Mouse (Mus musculus) heart, adult 8-10 months (tissue): ENCODE data around the gene Plpp3. TPM values are rescaled to one million over a fixed set of nuclear protein-coding genes. Genes with fewer than 3 reads are reported as not detected.

Experiments
- DNase-seq: peaks from one replicate; pipeline ENCODE4 v3.0.0; 2022; ENCODE audit warnings: low spot score
- total RNA-seq, 4 experiments: library from RNA; stranded (reverse); gene quantifications; 2 replicates each; pipeline ENCODE4 v1.2.4; 2022

Plpp3 gene
- total RNA-seq, 4 experiments from 2014 or later = 51.8 to 58.4 (median 54.5) TPM

DNA sequence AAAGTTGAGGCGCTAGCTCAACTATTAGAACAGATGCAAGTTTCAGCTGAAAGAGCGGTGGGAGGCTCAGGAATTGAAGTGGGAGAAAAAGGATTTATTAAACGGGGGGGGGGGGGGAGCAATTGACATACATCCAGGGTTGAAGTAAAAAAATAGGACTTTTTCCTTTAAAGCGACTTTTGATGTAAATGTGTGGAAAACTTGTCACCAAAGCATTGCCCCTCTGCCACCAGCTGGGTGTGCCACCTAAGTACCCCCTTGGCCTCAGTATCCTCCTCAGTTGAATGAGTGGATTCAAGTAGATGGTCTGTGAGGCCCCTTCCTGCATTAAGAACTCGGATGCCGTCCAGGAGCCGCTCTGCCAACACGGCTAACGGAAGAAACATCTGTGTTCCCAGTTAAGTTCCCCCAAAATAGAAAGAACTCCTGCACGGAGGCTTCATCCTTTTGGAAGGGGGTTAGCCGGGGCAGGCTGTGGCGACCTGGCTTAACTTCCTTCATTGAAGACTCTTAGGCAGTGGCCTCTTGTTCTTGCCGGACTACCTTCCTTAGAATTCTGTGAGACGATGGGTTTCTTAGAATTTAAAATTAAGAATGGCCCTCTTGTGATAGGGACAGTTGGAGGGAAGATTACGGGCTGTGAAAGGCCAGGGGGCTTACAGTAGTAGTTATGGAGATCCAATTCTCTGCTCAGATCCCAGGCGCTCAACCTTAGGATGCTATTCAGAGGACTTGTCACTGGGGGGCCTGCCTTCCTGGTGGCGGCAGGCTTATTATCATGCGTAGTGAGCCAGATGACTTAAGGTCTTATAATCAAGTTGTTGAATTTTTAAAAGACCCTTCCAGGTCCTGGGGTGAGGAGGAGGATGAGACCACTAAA, 1.7 kb downstream of the Plpp3 start:
- DNase-seq = peak; percentile 56

GRCm38 (mm10) chr4:105159531-105159870, 2.4 kb downstream of the Plpp3 start:
- DNase-seq = no peak

- DNase-seq = no peak
These were observed 3.3 kb downstream of the Plpp3 start for GRCm38 (mm10) chr4:105160470-105160869.

GRCm38 (mm10) chr4:105162014-105162413, 4.9 kb downstream of the Plpp3 start:
- no peak for DNase-seq

DNA sequence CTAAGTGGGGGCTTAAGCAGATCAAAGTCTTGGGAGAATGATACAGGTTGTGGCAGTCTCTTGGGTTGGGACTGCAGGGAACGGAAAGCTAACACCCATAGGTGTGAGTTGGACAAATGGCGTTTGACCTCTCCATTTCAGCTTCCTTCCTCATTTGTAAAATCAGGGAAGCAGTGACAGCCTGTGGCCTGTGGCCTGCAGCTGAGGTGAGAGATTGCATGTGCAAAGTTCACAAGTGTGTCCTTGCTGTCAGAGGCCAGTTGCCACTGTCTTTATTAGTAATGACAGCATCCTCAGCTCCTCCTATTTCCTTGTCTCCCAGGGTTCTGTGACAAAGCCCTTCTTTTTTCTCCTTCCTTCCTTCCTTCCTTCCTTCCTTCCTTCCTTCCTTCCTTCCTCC, 5.5 kb downstream of the Plpp3 start:
- no peak for DNase-seq

DNA sequence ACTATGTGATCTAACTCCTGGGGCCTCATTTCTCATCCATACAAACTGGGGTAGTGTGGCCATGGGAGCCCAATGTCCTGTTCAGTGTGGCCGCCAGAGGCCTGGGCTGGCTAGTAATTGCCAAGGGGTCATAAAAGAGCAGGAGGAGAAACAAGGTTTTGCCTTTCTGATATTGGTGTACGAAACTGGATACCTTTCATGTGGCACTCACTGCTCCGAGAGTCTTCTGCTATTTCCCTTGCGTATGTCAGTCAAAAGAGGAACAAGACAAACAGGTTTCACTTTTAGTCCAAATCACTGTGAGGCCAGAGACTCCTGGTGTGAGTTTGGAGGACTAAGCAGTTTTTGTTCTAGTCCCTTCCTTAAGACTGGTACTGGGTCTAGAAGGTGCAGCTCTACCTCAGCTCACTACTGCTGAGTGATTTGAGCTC, 6.8 kb downstream of the Plpp3 start:
- DNase-seq = no peak

- no peak for DNase-seq
These were observed 7.8 kb downstream of the Plpp3 start for GRCm38 (mm10) chr4:105164952-105165351.

- DNase-seq = no peak
These were observed 12.0 kb downstream of the Plpp3 start for GRCm38 (mm10) chr4:105169093-105169571.

GRCm38 (mm10) chr4:105169826-105170810, 13.0 kb downstream of the Plpp3 start:
- DNase-seq = no peak

DNA sequence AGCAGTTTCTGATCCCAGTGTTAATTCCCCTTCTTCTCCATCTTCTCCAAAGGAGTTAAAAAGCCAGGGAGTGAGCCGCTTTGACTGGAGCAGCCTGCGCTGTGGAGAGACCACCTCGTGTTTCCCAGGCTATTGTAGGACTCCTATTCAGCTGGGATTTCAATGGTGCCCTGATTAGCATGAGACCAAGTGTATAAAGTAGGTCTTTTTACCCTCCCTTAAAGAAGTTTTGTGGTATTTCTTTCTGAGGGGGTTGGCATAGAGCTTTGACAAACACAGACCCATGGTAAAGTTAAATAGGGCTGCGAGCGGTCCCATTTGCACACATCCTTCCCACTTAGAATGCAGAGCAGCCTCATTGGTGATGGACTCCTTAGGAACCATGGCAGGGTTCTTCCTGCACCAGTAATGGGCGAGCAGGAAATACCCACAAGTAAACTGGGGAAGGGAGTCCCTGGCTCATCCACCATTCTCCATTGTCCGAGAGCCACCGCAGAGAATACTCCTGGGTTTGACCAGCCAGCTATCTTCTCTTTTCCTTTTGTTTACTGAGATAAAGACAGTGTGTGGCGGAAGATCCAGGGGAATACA, 13.8 kb downstream of the Plpp3 start:
- DNase-seq = no peak

- no peak for DNase-seq
These were observed 14.3 kb downstream of the Plpp3 start for GRCm38 (mm10) chr4:105171432-105171831.

DNA sequence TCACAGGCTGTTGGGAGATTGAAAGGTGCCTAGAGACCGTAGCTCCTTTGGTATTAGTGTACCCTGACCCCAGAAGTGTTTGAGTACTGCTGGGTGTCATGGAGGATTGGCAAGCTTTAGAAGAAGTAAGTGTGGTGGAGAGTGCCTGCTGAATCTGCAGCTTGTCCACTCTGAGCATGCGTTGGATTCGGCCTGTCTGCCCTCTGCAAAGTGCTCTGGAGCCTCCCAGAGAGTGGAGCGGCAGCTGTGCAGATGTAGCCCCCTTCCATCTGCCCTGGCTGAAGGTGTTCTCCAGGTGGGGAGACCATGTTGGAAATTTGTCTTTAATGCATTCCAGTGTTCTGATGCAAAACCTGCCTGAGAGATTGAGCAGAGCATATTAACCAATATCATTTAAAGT, 17.6 kb downstream of the Plpp3 start:
- no peak for DNase-seq

DNA sequence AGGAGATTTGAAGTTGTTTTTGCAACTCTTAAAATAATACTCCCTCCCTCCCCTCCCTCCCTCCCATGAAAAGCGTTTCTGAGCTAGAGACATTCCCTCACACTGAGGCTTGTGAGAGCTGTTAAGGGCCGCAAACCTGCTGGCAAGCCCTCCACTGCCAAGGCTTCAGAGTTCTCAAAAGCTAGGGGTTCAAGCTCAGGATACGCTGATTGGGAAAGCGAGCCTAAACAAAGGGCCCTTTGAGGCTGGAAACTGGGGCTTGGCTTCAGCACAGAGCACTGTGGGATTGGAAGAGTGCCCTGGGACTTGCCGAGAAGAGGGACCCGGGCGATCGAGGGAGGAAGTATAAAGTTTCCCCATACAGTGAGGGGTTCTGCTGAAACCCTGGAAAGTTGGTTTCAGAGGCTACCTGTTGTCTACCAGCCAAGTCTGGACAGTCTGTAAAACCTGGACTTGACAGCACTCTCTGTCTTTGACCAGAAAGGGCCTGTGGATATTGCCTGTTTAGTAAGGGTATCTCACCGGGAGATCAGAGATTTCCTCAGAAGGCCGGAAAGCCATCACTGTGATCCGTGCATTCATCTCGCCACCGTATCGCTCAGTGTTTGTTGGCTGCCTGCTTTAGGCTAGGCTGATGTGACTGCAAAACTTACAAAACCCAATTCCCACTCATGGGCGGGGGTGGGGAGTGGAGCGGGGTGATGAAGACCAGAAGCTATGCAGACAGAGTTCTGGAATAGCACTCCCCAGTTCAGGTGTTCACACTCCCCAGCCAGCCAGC, 18.3 kb downstream of the Plpp3 start:
- peak; percentile 38 for DNase-seq

DNA sequence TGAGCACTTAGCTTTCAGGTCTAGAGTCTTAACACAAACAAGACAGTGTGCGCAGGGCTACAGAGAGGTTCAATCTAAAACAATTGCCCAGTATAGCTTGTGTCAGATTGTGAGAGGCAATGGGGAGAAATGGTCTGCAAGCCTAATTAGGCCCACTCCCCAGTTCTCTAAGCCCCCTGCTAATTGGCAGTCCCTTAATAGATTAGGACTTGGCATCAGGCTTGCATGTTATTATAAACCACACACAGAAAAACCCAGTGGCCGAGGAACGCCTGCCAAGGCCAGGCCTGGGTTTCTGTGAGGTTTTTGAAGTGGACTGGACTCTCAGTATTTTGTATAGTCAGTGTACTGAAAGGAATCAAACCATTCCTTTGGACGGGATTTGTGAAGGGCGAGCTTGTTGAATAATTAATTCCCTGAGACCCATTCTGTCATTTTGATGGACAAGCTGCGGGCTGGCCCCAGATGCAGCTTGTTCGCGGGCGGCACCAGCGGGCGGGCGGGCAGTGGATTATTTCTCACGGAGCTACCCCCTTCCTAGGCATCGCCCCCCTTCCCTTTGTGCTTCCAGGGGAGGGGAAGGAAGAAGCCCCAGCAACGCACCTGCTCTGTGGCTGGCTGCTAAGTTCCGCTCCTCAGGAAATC, 24.0 kb downstream of the Plpp3 start:
- no peak for DNase-seq

DNA sequence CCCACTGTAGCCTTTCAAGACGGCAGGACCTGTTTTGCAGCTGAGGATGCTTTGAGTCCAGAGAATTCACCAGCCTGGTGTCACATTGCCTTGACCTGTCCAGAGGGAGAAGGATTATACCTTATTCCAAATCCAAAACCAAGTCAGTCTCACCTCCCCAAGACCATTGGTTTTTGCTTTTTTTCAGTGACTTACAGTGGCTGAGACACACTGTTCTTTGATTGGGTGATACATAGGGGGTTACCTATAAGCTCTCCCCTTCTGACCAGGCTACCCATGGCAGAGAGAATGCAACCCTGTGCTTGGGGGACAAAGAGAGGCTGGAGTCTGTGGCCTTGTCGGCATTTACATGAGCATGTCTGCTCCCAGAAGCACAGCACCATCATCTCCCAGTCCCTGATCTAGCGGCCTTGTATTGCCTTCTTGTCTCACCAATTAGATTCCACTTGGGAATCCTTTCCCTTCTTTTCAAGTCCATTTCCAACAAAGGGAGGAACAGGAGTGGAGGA, 24.6 kb downstream of the Plpp3 start:
- DNase-seq = no peak

DNA sequence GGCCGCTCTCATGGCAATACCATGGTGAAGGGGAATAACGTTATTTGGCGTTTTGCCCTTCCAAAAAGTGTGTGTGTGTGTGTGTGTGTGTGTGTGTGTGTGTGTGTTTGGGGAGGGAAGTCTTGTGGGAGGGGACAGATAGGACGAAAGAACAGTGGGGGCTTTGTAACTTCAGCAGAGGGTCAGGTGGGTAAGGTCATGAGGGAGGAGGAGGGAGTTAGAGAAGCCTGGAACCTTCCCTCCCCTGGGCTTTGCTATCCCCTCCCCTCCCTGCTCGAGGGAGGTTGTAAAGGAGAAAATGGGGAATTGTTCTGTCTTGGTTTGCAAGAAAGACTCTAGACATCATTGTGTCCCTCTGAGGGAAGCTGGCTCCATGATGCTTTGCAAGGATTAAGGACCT, 25.1 kb downstream of the Plpp3 start:
- no peak for DNase-seq

- peak; percentile 31 for DNase-seq
These were observed 27.3 kb downstream of the Plpp3 start for GRCm38 (mm10) chr4:105184490-105184889.

- DNase-seq = no peak
These were observed 27.8 kb downstream of the Plpp3 start for GRCm38 (mm10) chr4:105184924-105185323.

DNA sequence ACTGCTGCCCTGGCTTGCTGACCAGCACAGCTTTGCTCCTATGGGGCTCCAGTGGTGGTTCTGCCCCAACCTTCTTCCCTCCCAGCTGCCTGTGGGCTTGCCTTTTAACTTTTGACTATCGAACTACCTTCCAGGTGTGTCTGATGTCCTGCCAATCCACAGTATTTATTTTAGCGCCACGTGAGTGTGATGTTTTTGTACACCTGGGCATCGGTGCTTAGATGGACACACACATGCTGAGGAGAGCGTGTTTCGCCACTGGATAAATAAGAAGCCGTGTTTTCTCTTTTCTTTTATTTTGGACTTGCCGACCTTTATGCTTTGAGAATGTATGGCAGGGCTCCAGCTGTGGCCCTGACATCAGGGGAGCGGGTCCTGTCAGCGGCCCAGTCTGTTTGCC, 29.5 kb downstream of the Plpp3 start:
- no peak for DNase-seq

DNA sequence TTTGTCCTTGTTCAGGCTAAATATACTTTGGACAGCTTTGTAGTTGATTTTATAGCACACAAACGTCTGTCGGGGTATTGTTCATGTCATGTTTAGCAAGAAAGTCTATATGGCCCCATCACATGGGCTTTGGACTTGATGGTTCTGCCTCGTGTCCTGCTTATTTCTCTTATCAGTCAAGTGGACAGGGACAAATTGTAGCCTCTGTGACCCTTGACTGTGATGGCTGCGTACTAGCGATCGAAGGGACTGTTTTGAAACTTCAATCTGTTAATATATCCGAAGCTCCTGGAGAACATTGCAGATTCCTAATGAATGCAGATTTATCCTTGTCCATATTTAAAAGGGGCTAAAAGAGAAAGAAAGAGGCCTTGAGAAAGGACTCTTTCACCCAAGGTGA, 30.7 kb downstream of the Plpp3 start:
- DNase-seq = no peak
